Mouse (Mus musculus) forebrain, embryonic 16.5 days (tissue): ENCODE measurements around the gene 4930544D05Rik. TPM values are rescaled to one million over a fixed set of nuclear protein-coding genes. Genes with fewer than 3 reads are reported as not detected.

ENCODE experiments used
- ATAC-seq: fragments of 200-750 bp; cut with Nextera tagmentation; 2 replicates; pipeline ENCODE4 v1.8.0; 2017; ENCODE audit warnings: mild to moderate bottlenecking, moderate library complexity
- H3K27ac ChIP-seq: fragments of 300-500 bp; sonication (generic); 2 replicates; pipeline ENCODE4 v1.5.1; 2014; ENCODE audit warnings: low read length, control low read depth
- H3K27me3 ChIP-seq: fragments of 300-500 bp; sonication (generic); replicated peaks from 2 replicates; pipeline ENCODE4 v1.6.1; 2014; ENCODE audit warnings: low read length; ENCODE audit not compliant: control insufficient read depth, insufficient read depth
- H3K36me3 ChIP-seq: fragments of 300-500 bp; sonication (generic); 2 replicates; pipeline ENCODE4 v1.6.1; 2014; ENCODE audit not compliant: control insufficient read depth, insufficient read depth
- H3K4me1 ChIP-seq: fragments of 300-500 bp; sonication (generic); replicated peaks from 2 replicates; pipeline ENCODE4 v1.6.1; 2014; ENCODE audit warnings: low read length; ENCODE audit not compliant: control insufficient read depth, insufficient read depth
- H3K4me2 ChIP-seq: fragments of 300-500 bp; sonication (generic); 2 replicates; pipeline ENCODE4 v1.6.1; 2014; ENCODE audit warnings: mild to moderate bottlenecking, low read length, control low read depth
- H3K4me3 ChIP-seq: fragments of 300-500 bp; sonication (generic); replicated peaks from 2 replicates; pipeline ENCODE4 v1.5.1; 2014; ENCODE audit warnings: mild to moderate bottlenecking, low read length, control low read depth
- H3K9ac ChIP-seq: fragments of 300-500 bp; sonication (generic); replicated peaks from 2 replicates; pipeline ENCODE4 v1.6.1; 2014; ENCODE audit warnings: low read depth, low read length, control low read depth
- H3K9me3 ChIP-seq: fragments of 300-500 bp; sonication (generic); 2 replicates; pipeline ENCODE4 v1.6.1; 2016; ENCODE audit warnings: low read length; ENCODE audit not compliant: control insufficient read depth
- WGBS: fragments of 180-500 bp; shearing (Covaris S2); extraction: QIAGEN DNeasy Blood & Tissue Kit; methylation state at CpG from one replicate; pipeline ENCODE4 v1.1.7; 2014; 5-methylcytosine and 5-hydroxymethylcytosine counted together
- polyA plus RNA-seq: library from polyadenylated mRNA; unstranded; fragments of >200 nt; fragmentation: Nextera tagmentation; extraction: Ambion mirVana; gene quantifications from 2 replicates; pipeline ENCODE4 v1.2.1, GENCODE M21; 2015

Gene 4930544D05Rik
- polyA plus RNA-seq, 1 experiment from 2014 or later = not detected

- no peak overlapping the region for H3K9ac ChIP-seq
- no peak overlapping the region for H3K27ac ChIP-seq
- H3K4me1 ChIP-seq = peaks cover 49% of the 10 kb centered on the region
- H3K9me3 ChIP-seq = no peaks in the 10 kb centered on the region
- no peak overlapping the region for H3K4me3 ChIP-seq
- ATAC-seq = no peak
- peaks cover 23% of the 10 kb centered on the region for H3K36me3 ChIP-seq
- no peaks in the 10 kb centered on the region for H3K27me3 ChIP-seq
- WGBS = 82% methylated on average over 2 of the region's 2 CpGs
- H3K4me2 ChIP-seq = no peak overlapping the region
These were observed 35.7 kb downstream of the 4930544D05Rik start for GRCm38 (mm10) chr11:70651391-70651790.

GRCm38 (mm10) chr11:70652029-70652883 is 36.6 kb downstream of the 4930544D05Rik start:
- no peaks in the 10 kb centered on the region for H3K9me3 ChIP-seq
- H3K4me1 ChIP-seq = peaks cover 49% of the 10 kb centered on the region
- H3K9ac ChIP-seq = no peak overlapping the region
- peak overlapping the region; percentile 98 for H3K4me2 ChIP-seq
- ATAC-seq = no peak
- 63% methylated on average over 12 of the region's 12 CpGs for WGBS
- peaks cover 23% of the 10 kb centered on the region for H3K36me3 ChIP-seq
- H3K4me3 ChIP-seq = peak overlapping the region; percentile 100
- H3K27me3 ChIP-seq = no peaks in the 10 kb centered on the region
- H3K27ac ChIP-seq = no peak overlapping the region

- 65% methylated on average over 6 of the region's 6 CpGs for WGBS
- H3K9ac ChIP-seq = peak overlapping the region; percentile 96
- H3K27ac ChIP-seq = peak overlapping the region; percentile 95; the same call in 1 of the 2 replicates
- peaks cover 23% of the 10 kb centered on the region for H3K36me3 ChIP-seq
- peak overlapping the region; percentile 98 for H3K4me2 ChIP-seq
- H3K4me3 ChIP-seq = peak overlapping the region; percentile 100
- ATAC-seq = no peak
- no peaks in the 10 kb centered on the region for H3K9me3 ChIP-seq
- H3K4me1 ChIP-seq = peaks cover 47% of the 10 kb centered on the region
- no peaks in the 10 kb centered on the region for H3K27me3 ChIP-seq
These were observed 37.3 kb downstream of the 4930544D05Rik start for GRCm38 (mm10) chr11:70652884-70653344.

- Histone ChIP-seq H3K27me3 (no peaks in the 10 kb centered on the region), H3K9me3 (no peaks in the 10 kb centered on the region), H3K36me3 (peaks cover 23% of the 10 kb centered on the region), H3K4me3 (peak overlapping the region; percentile 100), H3K4me1 (peaks cover 40% of the 10 kb centered on the region), H3K27ac (peak overlapping the region; percentile 95), H3K9ac (peak overlapping the region; percentile 96), H3K4me2 (peak overlapping the region; percentile 98)
- ATAC-seq = peak; percentile 66
- WGBS = under 1% methylated on average over 48 of the region's 63 CpGs
These were observed 37.9 kb downstream of the 4930544D05Rik start for GRCm38 (mm10) chr11:70653345-70654197.

GRCm38 (mm10) chr11:70654198-70654922 is 38.7 kb downstream of the 4930544D05Rik start, which contains the start of gene Pfn1:
Pfn1 (minus strand) TSS chr11:70654644.
- peak within 1 kb of the TSS; percentile 96 for H3K9ac ChIP-seq
- peak within 1 kb of the TSS; percentile 100 for H3K4me3 ChIP-seq
- peak within 1 kb of the TSS; percentile 95 for H3K27ac ChIP-seq
- no peaks in the 10 kb centered on the region for H3K9me3 ChIP-seq
- H3K4me2 ChIP-seq = peak within 1 kb of the TSS; percentile 98
- ATAC-seq = peak; percentile 72
- WGBS = under 1% methylated on average over 59 of the region's 61 CpGs
- peaks cover 20% of the 10 kb centered on the region for H3K36me3 ChIP-seq
- peaks cover 32% of the 10 kb centered on the region for H3K4me1 ChIP-seq
- no peaks in the 10 kb centered on the region for H3K27me3 ChIP-seq

GRCm38 (mm10) chr11:70654923-70655570 is 39.4 kb downstream of the 4930544D05Rik start:
- Histone ChIP-seq H3K9me3 (no peaks in the 10 kb centered on the region), H3K4me1 (peaks cover 32% of the 10 kb centered on the region), H3K27me3 (no peaks in the 10 kb centered on the region), H3K36me3 (peaks cover 15% of the 10 kb centered on the region), H3K4me2 (peak overlapping the region; percentile 98), H3K27ac (peak overlapping the region; percentile 95), H3K4me3 (peak overlapping the region; percentile 100), H3K9ac (peak overlapping the region; percentile 96)
- WGBS = under 1% methylated on average over 47 of the region's 48 CpGs
- peak; percentile 65 for ATAC-seq

GRCm38 (mm10) chr11:70655571-70656455 is 40.2 kb downstream of the 4930544D05Rik start:
- H3K9me3 ChIP-seq = no peaks in the 10 kb centered on the region
- peak overlapping the region; percentile 96 for H3K9ac ChIP-seq
- peaks cover 9% of the 10 kb centered on the region for H3K36me3 ChIP-seq
- H3K27me3 ChIP-seq = no peaks in the 10 kb centered on the region
- WGBS = under 1% methylated on average over 57 of the region's 61 CpGs
- H3K27ac ChIP-seq = peak overlapping the region; percentile 95
- ATAC-seq = no peak
- H3K4me3 ChIP-seq = peak overlapping the region; percentile 100
- H3K4me2 ChIP-seq = peak overlapping the region; percentile 98
- peaks cover 32% of the 10 kb centered on the region for H3K4me1 ChIP-seq
